In genomic region chr4:107538116-107538515, GRCm38 (mm10) we compare ENCODE assay signal across 8 mouse cellular contexts.
DNase-seq lines count a peak whose midpoint lies in the region; ATAC-seq lines count a peak whose summit lies in the region.
"Had no signal": no experiment of that assay in that cellular context is flagged by ENCODE, and none has a peak within 500 bp of the region (broad histone marks: within the 10 kb centered on the region; RNA-seq: fewer than 3 reads in every experiment).

No protein-coding gene starts in this region.

- WGBS in embryonic facial prominence, embryonic 12.5 days, result 16% methylated on average over 13 of the region's 13 CpGs
- WGBS in limb, embryonic 13.5 days, result 4% methylated on average over 13 of the region's 13 CpGs

- H3K9me3 ChIP-seq in embryonic facial prominence, embryonic 12.5 days, result no peaks in the 10 kb centered on the region
- 0 out of 2 replicates have a peak, but pooled peaks cover under 1% of the 10 kb centered on the region for H3K9me3 ChIP-seq in limb, embryonic 13.5 days

- no peaks in the 10 kb centered on the region for H3K36me3 ChIP-seq in embryonic facial prominence, embryonic 12.5 days
- H3K36me3 ChIP-seq in limb, embryonic 13.5 days, result no peaks in the 10 kb centered on the region

- no peak for ATAC-seq in embryonic facial prominence, embryonic 12.5 days (ENCODE audit: insufficient number of reproducible peaks, insufficient read depth, low FRiP score, low TSS enrichment)
- ATAC-seq in limb, embryonic 13.5 days (ENCODE audit: low FRiP score, low read depth), result peak; percentile 63; the same call in 1 of the 2 replicates
- no peak for ATAC-seq in activated CD4-positive, CD25-positive, alpha-beta regulatory T cell, adult 4 months

- peaks cover 6% of the 10 kb centered on the region; the same call in 1 of the 2 replicates for H3K27me3 ChIP-seq in embryonic facial prominence, embryonic 12.5 days
- peaks cover 14% of the 10 kb centered on the region for H3K27me3 ChIP-seq in limb, embryonic 13.5 days

- H3K9ac ChIP-seq in embryonic facial prominence, embryonic 12.5 days, result no peak overlapping the region
- peak overlapping the region; percentile 54 for H3K9ac ChIP-seq in limb, embryonic 13.5 days

- peak overlapping the region; percentile 32 for H3K4me2 ChIP-seq in embryonic facial prominence, embryonic 12.5 days (replicated peaks)
- H3K4me2 ChIP-seq in limb, embryonic 13.5 days (replicated peaks), result peak overlapping the region; percentile 46

- H3K27ac ChIP-seq in embryonic facial prominence, embryonic 12.5 days, result peak overlapping the region; percentile 38
- H3K27ac ChIP-seq in limb, embryonic 13.5 days, result no peak overlapping the region

- no peak overlapping the region for H3K4me3 ChIP-seq in embryonic facial prominence, embryonic 12.5 days
- H3K4me3 ChIP-seq in limb, embryonic 13.5 days, result 0 out of 2 replicates have a peak overlapping the region, but pooled peaks have one; percentile 3

- H3K4me1 ChIP-seq in embryonic facial prominence, embryonic 12.5 days, result peaks cover 29% of the 10 kb centered on the region
- H3K4me1 ChIP-seq in limb, embryonic 13.5 days, result peaks cover 52% of the 10 kb centered on the region

- peak; percentile 36 to 53 for DNase-seq in kidney, postnatal 4 days
- no peak for DNase-seq in kidney, adult 9 months
- DNase-seq in cerebellum, adult 9-11 months, result peak; percentile 40
- DNase-seq in thymus, postnatal 36 days, result no peak
- DNase-seq: adrenal gland, adult 2 months had no signal

Comparison
In these comparisons a context has a peak if more than half of its experiments do, and no peak if none do; other contexts are left out.
1. DNase-seq: peak in kidney, postnatal 4 days (2 of 2) and cerebellum, adult 9-11 months (single experiment); none in kidney, adult 9 months (single experiment) and thymus, postnatal 36 days (0 of 2).